Mouse (Mus musculus): ENCODE results near the gene Rtf2.

DNA sequence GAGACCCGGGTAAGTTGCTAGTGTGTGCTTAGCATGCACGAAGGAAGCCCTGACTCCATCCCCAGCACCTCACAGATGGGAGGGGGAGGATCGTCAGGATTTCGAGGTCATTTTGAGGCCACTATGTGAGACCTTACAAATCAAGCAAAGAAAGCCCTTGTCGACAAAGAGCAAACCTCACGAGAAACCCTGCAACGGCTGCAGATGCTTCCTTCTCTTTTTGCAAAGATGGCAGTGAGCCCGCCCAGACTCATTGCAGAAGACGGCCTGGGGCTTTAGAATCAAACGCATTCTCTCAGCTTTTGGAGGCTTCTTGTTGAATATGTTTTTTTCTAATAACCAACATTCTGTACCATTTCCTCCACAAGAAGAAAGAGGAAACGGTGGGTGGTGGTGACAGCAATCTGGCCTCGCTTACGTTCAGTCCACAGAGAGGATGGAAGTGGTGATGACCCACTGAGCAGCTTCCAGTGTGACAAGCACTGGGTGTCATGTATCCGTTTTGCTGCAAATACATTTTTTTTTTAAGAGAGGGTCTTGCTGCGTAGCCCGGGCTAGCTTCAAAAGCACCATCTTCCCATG is 2.9 kb upstream of the Rtf2 start:
- TF ChIP-seq POLR2A (IDR thresholded peaks at IDR 0.05; ENCODE audit: extremely low read depth, insufficient read depth, low read length), result no peak
- TF ChIP-seq CTCF (IDR thresholded peaks at IDR 0.05; ENCODE audit: low read depth, low read length), result no peak
